3 mouse cellular contexts compared by ENCODE assay signal in the genomic region with DNA sequence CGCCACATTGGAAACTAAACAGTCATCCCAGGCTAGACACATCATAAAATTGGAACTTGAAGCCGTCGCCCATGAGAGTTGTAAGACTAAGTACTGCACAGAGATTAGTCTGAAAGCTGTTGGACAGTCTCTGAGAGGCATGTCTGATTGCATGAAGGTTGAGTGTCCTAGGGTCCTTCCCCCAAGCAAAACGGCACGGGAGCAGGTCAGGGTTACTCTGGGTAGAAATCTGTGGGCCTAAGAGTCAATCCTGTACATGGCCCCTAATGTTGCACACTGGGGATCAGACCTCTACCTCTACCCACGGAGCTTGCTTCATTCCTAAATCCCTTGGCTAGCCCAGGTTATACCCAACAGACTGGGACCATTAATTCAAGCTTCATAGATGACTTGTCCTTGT. TPM values are rescaled to one million over a fixed set of nuclear protein-coding genes. Genes with fewer than 3 reads are reported as not detected.
"Had no signal": no experiment of that assay in that cellular context is flagged by ENCODE, and none has a peak within 500 bp of the region (broad histone marks: within the 10 kb centered on the region; RNA-seq: fewer than 3 reads in every experiment).

No protein-coding gene starts in this region.

RNA-seq across cellular contexts. Expression of a gene that starts 59.1 kb away (rescaled TPM):
- total RNA-seq: megakaryocyte progenitor cell, adult 5-6 weeks; megakaryocyte-erythroid progenitor cell, adult 5-6 weeks; monocyte, adult 5-6 weeks had no signal
